Mouse (Mus musculus): ENCODE results near the gene Gm45785. TPM values are rescaled to one million over a fixed set of nuclear protein-coding genes. Genes with fewer than 3 reads are reported as not detected.

The Gm45785 gene
- polyA plus RNA-seq, 2 experiments: not detected

- DNase-seq (ENCODE audit: low spot score): no peak
- 95% methylated on average over 4 of the region's 4 CpGs for WGBS
- Histone ChIP-seq H3K4me3 (replicated peaks; ENCODE audit: low read length) (no peak overlapping the region), H3K9me3 (ENCODE audit: control insufficient read depth, low read length) (no peaks in the 10 kb centered on the region), H3K4me2 (replicated peaks; ENCODE audit: low read depth, low read length, severe bottlenecking) (no peak overlapping the region), H3K27ac (replicated peaks; ENCODE audit: low read depth, low read length) (no peak overlapping the region), H3K36me3 (ENCODE audit: control insufficient read depth, insufficient read depth, low read length) (peaks cover 42% of the 10 kb centered on the region), H3K9ac (ENCODE audit: low read depth, low read length, severe bottlenecking) (no peak overlapping the region), H3K4me1 (ENCODE audit: control insufficient read depth, insufficient read depth, low read length) (peaks cover 6% of the 10 kb centered on the region), H3K27me3 (ENCODE audit: control insufficient read depth, insufficient read depth, low read length) (no peaks in the 10 kb centered on the region)
- ATAC-seq (ENCODE audit: low FRiP score, low read depth): no peak
- no peak for TF ChIP-seq POLR2A (IDR thresholded peaks at IDR 0.05; ENCODE audit: borderline replicate concordance, extremely low read depth, insufficient read depth, insufficient read length)
Measured at GRCm38 (mm10) chr7:140851916-140852315, 4.2 kb downstream of the Gm45785 start.

GRCm38 (mm10) chr7:140848591-140848990, 7.5 kb downstream of the Gm45785 start:
- Histone ChIP-seq H3K27me3 (ENCODE audit: control insufficient read depth, insufficient read depth, low read length) (no peaks in the 10 kb centered on the region), H3K9me3 (ENCODE audit: control insufficient read depth, low read length) (no peaks in the 10 kb centered on the region), H3K4me1 (ENCODE audit: control insufficient read depth, insufficient read depth, low read length) (no peaks in the 10 kb centered on the region), H3K4me2 (replicated peaks; ENCODE audit: low read depth, low read length, severe bottlenecking) (no peak overlapping the region), H3K27ac (replicated peaks; ENCODE audit: low read depth, low read length) (no peak overlapping the region), H3K4me3 (replicated peaks; ENCODE audit: low read length) (no peak overlapping the region), H3K36me3 (ENCODE audit: control insufficient read depth, insufficient read depth, low read length) (peaks cover 31% of the 10 kb centered on the region), H3K9ac (ENCODE audit: low read depth, low read length, severe bottlenecking) (no peak overlapping the region)
- no peak for ATAC-seq (ENCODE audit: low FRiP score, low read depth)
- WGBS: 86% methylated on average over 10 of the region's 10 CpGs
- DNase-seq (ENCODE audit: low spot score): no peak
- TF ChIP-seq POLR2A (IDR thresholded peaks at IDR 0.05; ENCODE audit: borderline replicate concordance, extremely low read depth, insufficient read depth, insufficient read length): no peak

DNA sequence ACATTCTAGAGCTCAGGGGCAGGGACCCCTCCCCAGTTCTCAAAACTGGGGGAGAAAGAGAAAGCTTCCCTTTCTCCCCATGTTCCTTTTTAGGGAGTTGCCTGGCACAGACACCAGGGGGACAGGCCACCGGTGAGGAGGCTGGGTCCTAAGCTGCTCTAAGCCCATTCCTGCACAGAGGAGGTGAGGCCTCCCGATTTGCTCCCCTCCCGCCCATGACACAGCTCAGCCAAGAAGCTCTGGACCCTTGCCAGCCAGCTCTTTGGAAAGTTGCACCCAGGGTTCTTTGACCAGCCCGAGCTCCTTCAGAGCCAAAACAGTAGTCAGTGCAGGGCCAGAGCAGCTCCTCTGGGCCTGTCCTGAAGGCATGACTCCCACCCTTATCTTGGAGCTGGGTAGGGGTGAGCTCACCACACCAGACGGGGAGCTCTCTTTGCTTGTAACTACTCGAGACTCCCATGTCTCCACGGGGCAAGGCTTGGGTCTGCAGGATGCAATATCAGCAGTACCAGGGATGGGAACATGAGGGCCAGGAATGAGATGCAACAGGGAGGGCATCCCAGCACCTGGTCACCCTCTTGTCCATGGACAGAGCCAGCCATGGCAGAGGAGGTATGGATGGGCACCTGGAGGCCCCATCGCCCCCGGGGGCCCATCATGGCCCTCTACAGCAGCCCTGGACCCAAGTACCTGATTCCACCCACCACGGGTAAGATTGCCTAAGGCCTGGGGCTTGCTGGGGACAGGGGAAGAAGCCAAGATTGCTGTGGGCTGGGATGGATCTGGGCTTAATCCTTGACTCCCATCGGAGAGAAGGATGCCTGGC, 8.2 kb downstream of the Gm45785 start, which contains the start of gene Odf3:
TSS of gene Odf3 (plus strand) at position 51 of the 826 bp plus-strand sequence.
- Histone ChIP-seq H3K27ac (replicated peaks; ENCODE audit: low read depth, low read length) (no peak within 1 kb of the TSS), H3K36me3 (ENCODE audit: control insufficient read depth, insufficient read depth, low read length) (peaks cover 24% of the 10 kb centered on the region), H3K9ac (ENCODE audit: low read depth, low read length, severe bottlenecking) (no peak within 1 kb of the TSS), H3K27me3 (ENCODE audit: control insufficient read depth, insufficient read depth, low read length) (no peaks in the 10 kb centered on the region), H3K4me1 (ENCODE audit: control insufficient read depth, insufficient read depth, low read length) (no peaks in the 10 kb centered on the region), H3K4me3 (replicated peaks; ENCODE audit: low read length) (no peak within 1 kb of the TSS), H3K4me2 (replicated peaks; ENCODE audit: low read depth, low read length, severe bottlenecking) (no peak within 1 kb of the TSS), H3K9me3 (ENCODE audit: control insufficient read depth, low read length) (no peaks in the 10 kb centered on the region)
- DNase-seq (ENCODE audit: low spot score): peak; percentile 45
- no peak for ATAC-seq (ENCODE audit: low FRiP score, low read depth)
- no peak for TF ChIP-seq POLR2A (IDR thresholded peaks at IDR 0.05; ENCODE audit: borderline replicate concordance, extremely low read depth, insufficient read depth, insufficient read length)
- WGBS: 68% methylated on average over 11 of the region's 11 CpGs

DNA sequence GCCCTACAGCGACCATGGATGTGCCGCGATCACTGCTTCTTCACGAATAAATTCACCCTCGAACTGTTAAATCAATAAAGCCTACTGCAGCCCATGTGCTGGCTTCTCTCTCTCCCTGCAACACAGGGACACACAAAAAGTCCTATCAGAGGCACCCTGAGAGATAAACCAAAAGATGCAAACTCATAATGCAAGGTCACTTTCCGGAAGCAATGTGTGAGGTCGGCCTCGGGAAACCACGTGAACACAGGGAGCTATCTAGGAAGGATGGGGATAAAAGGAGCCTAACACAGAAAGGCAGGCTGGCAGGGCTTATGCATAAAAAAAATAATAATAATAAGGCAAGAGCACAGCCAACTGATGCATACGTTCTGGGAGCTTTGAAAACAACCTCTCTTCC, 9.5 kb downstream of the Gm45785 start:
- no peak overlapping the region for H3K27ac ChIP-seq (replicated peaks; ENCODE audit: low read depth, low read length)
- WGBS: 81% methylated on average over 10 of the region's 10 CpGs
- TF ChIP-seq POLR2A (IDR thresholded peaks at IDR 0.05; ENCODE audit: borderline replicate concordance, extremely low read depth, insufficient read depth, insufficient read length): no peak

DNA sequence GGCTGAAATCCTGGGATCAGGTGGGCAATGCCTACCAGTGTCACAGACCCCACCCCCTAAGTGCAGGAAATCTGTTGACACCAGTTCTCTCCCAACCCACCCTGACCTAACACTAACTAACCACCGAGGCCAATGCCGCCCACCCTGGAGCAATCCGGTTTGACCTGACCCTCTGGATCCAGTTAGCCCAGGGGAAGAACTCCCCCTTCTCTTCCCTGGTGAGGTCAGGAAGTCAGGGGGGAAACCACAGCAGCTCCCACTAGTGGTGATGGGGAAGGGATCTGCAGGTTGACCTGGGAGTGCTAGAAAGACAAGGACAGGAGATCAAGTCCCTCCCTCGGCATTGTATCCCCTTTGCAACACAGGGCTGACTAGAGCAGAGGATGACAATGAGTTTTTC, 10.4 kb downstream of the Gm45785 start:
- ATAC-seq (ENCODE audit: low FRiP score, low read depth) (no peak), DNase-seq (ENCODE audit: low spot score) (no peak)
- TF ChIP-seq POLR2A (IDR thresholded peaks at IDR 0.05; ENCODE audit: borderline replicate concordance, extremely low read depth, insufficient read depth, insufficient read length): no peak

More for the DNA sequence above, 9.5 kb downstream of the Gm45785 start:
- Histone ChIP-seq H3K27me3 (ENCODE audit: control insufficient read depth, insufficient read depth, low read length) (0 out of 2 replicates have a peak, but pooled peaks cover 2% of the 10 kb centered on the region), H3K36me3 (ENCODE audit: control insufficient read depth, insufficient read depth, low read length) (peaks cover 11% of the 10 kb centered on the region), H3K4me3 (replicated peaks; ENCODE audit: low read length) (no peak overlapping the region), H3K9ac (ENCODE audit: low read depth, low read length, severe bottlenecking) (no peak overlapping the region), H3K9me3 (ENCODE audit: control insufficient read depth, low read length) (no peaks in the 10 kb centered on the region), H3K4me1 (ENCODE audit: control insufficient read depth, insufficient read depth, low read length) (no peaks in the 10 kb centered on the region), H3K4me2 (replicated peaks; ENCODE audit: low read depth, low read length, severe bottlenecking) (no peak overlapping the region)
- DNase-seq (ENCODE audit: low spot score): no peak
- ATAC-seq (ENCODE audit: low FRiP score, low read depth): no peak

More for the DNA sequence above, 10.4 kb downstream of the Gm45785 start:
- no peak overlapping the region for H3K4me3 ChIP-seq (replicated peaks; ENCODE audit: low read length)
- no peaks in the 10 kb centered on the region for H3K4me1 ChIP-seq (ENCODE audit: control insufficient read depth, insufficient read depth, low read length)
- 59% methylated on average over 4 of the region's 4 CpGs for WGBS
- no peak overlapping the region for H3K27ac ChIP-seq (replicated peaks; ENCODE audit: low read depth, low read length)
- H3K9me3 ChIP-seq (ENCODE audit: control insufficient read depth, low read length): no peaks in the 10 kb centered on the region
- no peak overlapping the region for H3K9ac ChIP-seq (ENCODE audit: low read depth, low read length, severe bottlenecking)
- 0 out of 2 replicates have a peak, but pooled peaks cover 4% of the 10 kb centered on the region for H3K36me3 ChIP-seq (ENCODE audit: control insufficient read depth, insufficient read depth, low read length)
- H3K4me2 ChIP-seq (replicated peaks; ENCODE audit: low read depth, low read length, severe bottlenecking): no peak overlapping the region
- H3K27me3 ChIP-seq (ENCODE audit: control insufficient read depth, insufficient read depth, low read length): peaks cover 7% of the 10 kb centered on the region; the same call in 1 of the 2 replicates

Measured in limb, embryonic 14.5 days (tissue).